Mouse (Mus musculus) cerebellum, postnatal 25 days (tissue): ENCODE data around the gene Rpl39.
"Not testable (repeated sequence)": the region's sequence is repeated elsewhere in the genome, so short reads cannot be mapped to it uniquely, and the experiment has no call there.

Experiments
- DNase-seq, 2 experiments: peaks; one replicate each; pipeline ENCODE4 v3.0.0; 2021; ENCODE audit warnings: mixed read lengths in 2 of 2

Gene Rpl39

DNA sequence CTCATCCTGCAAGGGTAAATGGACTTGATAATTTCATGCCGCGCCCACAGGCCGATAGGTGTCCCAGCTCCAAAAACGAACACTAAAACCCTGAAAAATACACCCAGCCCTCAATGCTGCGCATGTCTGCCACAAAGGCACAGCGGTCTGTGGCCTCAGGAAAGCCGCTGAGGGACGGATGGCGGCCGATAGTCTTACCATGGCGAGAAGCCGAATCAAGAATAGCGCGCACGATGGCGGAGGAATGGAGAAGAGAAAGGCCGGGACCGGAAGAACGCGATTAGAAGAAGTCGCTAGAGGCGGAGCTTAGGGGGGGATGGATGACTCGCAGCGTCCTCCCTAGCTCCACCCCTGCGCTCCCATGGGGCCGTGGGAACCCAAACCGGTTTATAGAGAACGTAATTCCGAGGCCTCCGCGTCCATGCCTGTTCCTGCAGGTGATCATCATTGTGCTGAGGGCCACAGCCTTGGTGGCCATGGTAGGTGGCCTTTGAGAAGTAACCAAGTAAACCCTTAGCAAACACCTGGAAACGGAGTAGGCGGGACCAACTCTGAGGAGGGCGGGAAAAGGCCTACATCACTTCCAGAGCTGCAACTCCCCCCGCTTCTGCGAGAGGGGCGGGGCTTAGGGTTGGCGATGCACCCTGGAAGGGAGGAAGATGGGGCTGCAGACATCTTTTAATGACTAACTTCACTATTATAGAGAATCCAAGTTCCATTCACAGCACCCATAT lies at the start of gene Rpl39:
TSS of gene Rpl39 (minus strand) at position 476 of the 734 bp plus-strand sequence.
- DNase-seq: peak; percentile 86 to 89

GRCm38 (mm10) chrX:37126671-37127358 lies 41.6 kb upstream of the Rpl39 start, which contains the start of gene Nkap:
Gene Nkap (plus strand): TSS chrX:37126795.
- DNase-seq: peak; percentile 81 to 82

GRCm38 (mm10) chrX:37125511-37125910 lies 40.3 kb upstream of the Rpl39 start:
- no peak for DNase-seq

DNA sequence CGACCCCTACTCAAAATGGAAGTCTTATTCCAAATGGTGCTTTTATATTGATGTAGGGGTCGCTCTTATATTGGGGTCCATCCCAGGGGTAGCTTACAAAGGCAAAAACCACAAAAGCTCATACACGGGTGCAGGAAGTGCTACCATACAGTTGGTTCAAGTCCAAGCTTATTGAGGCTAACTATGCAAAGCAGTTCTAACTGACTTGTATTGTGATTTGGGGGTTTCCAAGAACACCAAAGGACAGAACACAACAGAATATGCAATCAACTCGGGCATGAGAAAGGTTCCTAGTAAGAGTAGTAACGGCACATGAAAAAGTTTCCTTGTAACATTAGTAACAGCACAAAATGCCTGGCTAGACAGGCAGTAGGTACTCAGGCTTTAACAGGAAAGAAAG lies 35.0 kb upstream of the Rpl39 start:
- no peak for DNase-seq

GRCm38 (mm10) chrX:37119585-37119984 lies 34.4 kb upstream of the Rpl39 start:
- no peak for DNase-seq

DNA sequence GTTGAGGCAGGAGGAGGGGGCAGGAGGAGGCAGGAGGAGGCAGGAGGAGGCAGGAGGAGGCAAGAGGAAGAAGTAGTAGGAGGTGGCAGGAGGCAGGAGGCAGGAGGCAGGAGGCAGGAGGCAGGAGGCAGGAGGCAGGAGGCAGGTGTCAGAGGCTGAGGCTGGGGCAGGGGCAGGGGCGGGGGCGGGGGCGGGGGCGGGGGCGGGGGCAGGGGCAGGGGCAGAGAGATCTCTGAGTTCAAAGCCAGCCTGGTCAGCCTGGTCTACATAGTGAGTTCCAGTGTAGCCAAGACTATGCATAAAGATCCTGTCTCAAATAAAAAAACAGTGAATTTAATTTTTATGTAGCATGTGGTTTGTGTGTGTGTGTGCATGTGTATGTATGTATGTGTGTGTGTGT lies 31.9 kb upstream of the Rpl39 start:
- DNase-seq: no peak

DNA sequence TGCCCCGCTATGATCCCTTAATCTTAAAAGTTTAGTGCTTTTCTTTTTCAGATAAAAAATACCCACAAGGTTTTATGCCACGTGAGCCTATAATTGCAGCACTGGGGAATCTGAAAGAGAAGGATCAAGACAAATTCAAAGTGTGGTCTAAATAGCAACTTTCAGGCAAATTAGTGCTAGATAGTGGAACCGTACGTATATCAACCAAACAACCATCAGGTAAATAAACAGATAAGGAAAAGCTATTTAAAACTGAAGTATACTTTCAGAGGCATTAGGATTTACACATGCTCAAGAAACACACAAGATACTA lies 25.6 kb upstream of the Rpl39 start:
- DNase-seq: no peak

DNA sequence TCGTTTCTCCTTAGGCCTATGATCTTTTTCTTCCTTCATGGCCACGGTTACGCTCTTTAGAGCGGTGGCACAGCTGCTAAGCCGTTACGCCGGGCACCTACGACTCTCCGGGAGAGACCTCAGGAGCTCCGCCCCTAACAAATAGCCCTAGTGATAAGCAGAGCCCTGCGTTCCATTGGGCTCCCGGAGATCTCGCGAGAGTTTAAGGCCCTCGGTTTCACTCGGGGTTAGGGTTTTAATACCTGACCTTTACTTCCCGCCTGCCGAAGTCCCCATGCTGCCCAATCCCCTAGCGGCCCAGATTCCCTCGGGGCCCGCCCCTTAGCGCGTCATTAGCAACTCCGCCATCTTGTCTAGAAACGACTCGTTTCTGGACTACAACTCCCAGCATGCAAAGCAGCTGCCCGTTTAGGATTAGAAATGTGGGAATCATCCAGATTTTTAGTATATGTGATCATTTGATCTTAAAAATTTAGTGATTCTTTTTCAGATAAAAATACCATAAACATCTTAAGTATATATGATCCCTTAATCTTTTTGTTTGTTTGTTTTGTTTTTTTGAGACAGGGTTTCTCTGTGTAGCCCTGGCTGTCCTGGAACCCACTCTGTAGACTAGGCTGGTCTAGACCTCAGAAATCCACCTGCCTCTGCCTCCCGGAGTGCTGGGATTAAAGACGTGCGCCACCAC lies 25.1 kb upstream of the Rpl39 start, which contains the start of gene Upf3b:
TSS of gene Upf3b (minus strand) at position 130 of the 688 bp plus-strand sequence.
- peak; percentile 84 to 92 for DNase-seq

GRCm38 (mm10) chrX:37109526-37110192 lies 24.5 kb upstream of the Rpl39 start:
- DNase-seq: no peak

DNA sequence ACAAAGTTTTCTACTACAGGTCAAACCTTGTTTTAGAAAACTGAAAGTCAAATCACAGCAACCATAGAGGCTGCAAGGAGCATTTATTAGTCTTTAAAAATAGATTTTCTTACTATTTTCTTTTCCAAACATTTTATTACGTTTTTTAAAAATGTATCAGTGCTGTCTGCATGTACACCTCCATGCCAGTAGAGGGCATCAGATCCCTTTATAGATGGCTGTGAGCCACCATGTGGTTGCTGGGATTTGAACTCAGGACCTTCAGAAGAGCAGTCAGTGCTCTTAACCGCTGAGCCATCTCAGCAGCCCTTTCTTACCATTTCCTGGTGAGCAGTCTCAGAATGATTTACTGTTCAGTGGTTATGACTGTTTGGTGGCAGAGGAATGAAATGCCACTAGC lies 18.6 kb upstream of the Rpl39 start:
- no peak for DNase-seq

GRCm38 (mm10) chrX:37098681-37099080 lies 13.5 kb upstream of the Rpl39 start:
- DNase-seq: no peak

DNA sequence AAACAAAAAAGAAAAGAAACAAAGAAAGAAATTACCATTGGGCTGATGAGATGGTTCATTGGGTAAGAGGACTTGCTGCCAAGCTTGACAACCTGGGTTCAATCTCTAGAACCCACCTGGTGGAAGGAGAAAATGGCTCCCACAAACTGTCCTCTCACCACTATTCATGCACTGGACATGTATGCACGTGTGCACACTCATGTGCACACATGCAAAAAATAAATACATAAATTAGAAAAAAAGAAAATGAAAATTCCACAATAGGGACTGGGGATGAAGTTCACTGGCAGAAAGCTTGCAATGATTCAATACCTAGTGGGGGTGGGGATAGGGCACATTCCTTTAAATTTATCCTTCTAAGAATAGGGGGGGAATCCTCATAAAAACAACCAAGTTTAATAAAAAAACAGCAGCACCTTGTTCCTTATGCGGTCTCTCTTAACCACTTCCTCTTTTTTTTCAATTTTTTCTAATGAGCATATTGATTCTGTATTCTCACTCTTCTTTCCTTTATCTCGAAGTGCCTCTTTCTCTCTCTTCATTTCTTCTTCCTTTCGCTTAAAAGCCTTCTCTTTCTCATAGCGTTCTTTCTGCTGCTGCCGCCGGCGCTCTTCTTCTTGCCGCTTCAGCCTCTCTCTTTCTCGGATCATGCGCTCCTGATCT lies 10.0 kb upstream of the Rpl39 start:
- DNase-seq: no peak

DNA sequence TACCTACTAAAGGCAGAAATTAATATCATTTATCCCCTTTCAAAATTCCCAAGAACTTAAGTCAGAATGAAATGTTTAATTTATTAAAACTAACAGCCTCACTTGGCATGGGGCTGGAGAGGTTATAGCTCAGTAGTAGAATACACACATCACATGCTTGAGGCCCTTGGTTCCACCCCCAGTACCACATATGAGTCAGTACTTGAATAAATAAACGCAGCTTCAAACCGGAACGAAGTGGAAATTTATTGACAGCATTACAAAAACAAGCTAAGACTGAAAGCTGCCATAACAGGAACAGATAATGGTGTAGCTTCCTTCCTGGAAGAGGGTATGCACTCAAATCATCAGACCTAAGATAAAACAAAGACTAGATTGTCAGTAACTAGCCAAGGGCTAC lies 6.3 kb upstream of the Rpl39 start:
- DNase-seq: no peak

DNA sequence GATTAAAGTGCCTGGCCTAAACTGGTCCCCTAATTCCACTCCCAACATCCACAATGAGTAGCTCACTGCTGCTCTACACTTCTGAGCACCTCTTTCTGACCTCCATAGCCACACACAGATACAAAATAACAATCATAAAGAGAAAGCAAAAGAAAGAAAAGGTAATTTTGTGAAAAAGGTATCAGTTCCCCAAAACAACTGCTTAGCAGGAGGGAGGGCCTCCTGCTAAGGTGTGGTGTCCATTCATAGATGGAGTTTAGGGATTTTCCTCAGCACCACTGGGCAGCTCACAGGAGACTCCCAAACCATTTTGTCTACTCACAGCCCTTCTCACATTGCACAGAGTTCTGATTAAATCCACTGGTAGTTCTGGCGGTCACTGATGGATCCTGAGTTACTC lies 3.6 kb upstream of the Rpl39 start:
- no peak for DNase-seq

GRCm38 (mm10) chrX:37085665-37086064 lies 463 bp upstream of the Rpl39 start:
- no peak for DNase-seq

DNA sequence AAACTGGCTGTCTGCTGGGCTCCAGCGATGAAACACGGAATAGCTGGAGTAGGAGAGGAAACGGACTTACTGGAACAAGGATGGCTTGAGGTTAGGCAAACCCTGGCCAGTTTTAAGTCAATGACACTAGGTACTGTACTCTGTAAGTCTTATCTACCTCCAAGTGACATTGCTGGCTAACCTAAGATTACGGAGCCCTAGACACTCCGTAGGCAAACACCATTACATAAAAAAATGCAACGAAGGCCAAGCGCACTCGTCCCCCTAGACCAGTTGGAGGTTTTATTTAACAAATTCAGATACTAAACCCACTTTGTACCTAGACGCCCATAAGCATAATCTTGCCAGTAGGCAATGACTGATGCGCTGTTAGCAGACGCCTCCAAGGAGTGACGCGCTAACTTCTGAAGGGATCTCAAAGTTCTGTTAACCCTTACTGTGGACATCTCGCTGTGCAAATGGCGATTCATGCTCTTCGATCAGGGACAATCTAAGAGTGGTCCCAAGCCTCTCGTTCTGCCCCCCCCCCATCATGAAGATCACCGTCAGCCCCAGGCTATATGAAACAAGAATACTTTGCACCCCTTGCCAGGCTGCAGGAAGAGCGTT lies 780 bp downstream of the Rpl39 start:
- peak; percentile 8 to 21 for DNase-seq

GRCm38 (mm10) chrX:37081194-37081593 lies 4.0 kb downstream of the Rpl39 start:
- DNase-seq: no peak

- DNase-seq: not testable (repeated sequence)
Measured at GRCm38 (mm10) chrX:37080345-37080744, 4.9 kb downstream of the Rpl39 start.

- no peak for DNase-seq
Measured at GRCm38 (mm10) chrX:37076651-37077050, 8.6 kb downstream of the Rpl39 start.

DNA sequence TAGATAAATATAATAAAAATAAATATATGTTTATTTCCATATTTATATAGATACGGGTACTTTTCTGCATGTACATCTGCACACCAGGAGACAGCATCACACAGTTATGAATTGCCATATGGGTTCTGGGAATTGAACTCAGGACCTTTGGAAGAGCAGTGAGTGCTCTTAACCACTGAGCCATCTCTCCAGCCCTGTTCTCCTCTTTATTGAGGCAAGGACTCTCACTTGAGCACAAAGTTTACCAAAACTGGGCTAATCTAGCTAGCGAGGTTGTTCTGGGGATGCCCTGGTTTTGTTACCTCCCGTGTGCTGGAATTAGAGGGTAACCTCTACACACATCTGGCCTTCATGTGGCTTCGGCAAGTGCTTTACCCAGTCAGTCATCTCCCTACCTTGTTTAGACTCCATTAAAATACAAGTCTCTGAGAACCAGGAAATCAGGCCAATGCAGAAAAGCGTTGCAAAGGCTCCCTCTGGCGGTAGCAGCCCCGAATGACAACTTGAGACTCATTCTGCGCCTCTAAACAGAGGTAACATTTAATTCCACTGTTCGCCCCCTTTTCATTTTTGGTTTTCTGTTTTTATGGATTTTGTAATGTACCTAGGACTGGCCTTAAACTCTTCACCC lies 10.8 kb downstream of the Rpl39 start:
- DNase-seq: peak; percentile 72 to 77

DNA sequence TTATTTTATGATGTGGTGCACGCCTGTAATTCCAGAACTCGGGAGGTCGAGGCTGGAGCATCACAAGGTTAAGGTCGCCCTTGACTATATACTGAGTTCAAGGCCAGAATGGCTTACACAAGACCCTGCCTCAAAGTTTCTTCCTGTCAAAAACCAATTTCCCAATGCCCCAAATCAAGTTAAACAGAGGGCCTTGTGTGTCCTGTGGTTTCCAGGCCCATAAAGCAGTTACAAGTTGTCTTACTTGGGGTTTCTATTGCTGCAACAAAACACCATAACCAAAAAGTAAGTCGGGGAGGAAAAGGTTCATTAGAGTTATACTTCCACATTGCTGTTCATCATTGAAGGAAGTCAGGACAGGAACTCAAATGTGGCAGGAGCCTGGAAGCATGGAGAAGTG lies 16.4 kb downstream of the Rpl39 start:
- no peak for DNase-seq

DNA sequence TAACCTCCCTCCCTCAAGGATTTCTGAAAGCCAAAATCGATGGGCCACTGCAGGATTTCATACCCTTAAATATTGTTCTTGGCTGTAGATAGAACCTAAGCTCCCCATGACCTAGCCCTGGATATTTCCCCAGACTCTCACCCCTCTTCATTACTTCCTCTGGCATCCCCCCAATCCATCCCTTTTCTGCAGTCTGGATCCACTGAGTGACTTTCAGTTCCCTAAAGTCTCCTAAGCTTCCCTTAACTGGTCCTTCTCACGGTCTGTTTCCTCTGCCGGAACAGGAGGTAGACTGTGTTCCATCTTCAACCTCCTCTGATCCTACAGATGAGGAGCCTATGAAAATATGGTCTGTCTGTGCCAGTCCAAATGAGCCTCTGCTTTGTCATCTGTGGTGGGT lies 17.9 kb downstream of the Rpl39 start:
- no peak for DNase-seq
